Mouse (Mus musculus) heart, postnatal 0 days (tissue): ENCODE results near the gene Tmem268.

Experiments used
- CTCF ChIP-seq: IDR thresholded peaks from 2 replicates; pipeline ENCODE4 v1.5.1; 2016; ENCODE audit warnings: antibody characterized with exemption, control low read depth, low read depth
- EP300 ChIP-seq: IDR thresholded peaks from 2 replicates; pipeline ENCODE4 v1.6.1; 2016; ENCODE audit warnings: antibody characterized with exemption, low read depth

DNA sequence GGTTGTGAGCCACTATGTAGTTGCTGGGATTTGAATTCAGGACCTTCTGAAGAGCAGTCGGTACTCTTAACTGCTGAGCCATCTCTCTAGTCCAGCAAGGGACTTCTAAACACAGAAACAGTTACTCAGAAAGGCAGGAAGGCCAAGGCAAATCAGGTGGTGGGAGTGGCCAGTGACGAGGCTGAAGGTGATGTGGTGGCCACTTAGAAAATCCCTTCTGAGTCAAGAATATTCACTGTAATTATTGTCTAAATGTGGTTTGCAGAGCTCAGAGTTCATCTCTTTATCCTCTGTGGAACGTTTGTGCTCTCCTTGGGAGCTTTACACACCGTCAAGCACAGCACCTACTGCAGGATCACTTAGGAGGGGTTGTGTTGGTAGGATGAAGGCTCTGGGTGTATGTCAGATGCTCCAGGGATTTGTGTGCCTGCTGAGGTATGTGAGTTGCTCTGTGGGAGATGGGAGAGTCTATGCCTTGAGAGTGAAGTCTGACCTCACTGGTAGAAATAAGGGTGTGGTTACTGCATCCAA, 44.1 kb upstream of the Tmem268 start:
- TF ChIP-seq CTCF = no peak
- TF ChIP-seq EP300 = no peak
